Mouse (Mus musculus): ENCODE data around the gene Hoxd13. TPM values are rescaled to one million over a fixed set of nuclear protein-coding genes. Genes with fewer than 3 reads are reported as not detected.

Gene Hoxd13
- total RNA-seq, 2 experiments from 2014 or later = not detected

DNA sequence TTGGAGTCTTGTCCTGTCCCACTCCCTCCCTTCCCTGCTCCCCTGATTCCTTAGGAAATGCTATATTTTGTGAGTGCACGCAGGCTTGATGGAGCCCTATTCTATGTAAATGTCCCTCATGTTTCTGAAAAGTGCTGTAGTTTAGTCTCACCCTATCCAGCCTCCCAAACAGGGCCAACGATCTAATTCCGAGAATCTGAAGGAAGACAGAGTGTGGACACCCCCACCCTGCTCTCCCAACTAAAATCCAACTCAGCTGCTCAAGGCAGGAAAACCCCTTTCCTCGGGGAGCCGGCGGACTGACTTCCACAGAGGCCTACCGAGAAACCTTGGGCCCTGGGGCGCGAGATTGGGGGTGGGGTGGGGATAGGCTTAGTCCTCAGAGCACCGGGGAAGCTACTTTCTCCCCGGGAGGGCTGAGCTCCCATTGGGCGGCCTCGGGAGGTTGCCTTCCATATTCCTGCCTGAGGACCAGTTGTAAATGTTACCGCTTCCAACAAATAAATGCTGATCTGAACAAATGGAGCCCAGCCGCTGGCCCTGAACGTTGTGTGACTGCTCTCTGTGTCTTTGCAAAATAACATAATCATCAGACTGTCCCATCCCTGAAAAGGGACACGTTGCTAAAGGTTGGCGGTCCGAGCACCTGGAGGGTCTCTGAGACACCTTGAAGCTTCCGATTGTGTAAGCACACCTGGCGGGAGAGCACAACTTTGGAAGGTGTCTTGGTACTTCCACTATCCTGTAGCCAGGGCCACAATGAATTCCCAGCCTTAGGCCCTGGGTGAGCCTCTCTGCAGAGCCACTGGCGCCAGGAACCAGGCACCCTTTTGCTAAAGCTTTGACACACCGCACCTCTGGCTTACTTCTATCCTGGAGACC is 31.8 kb downstream of the Hoxd13 start:
- DNase-seq (ENCODE audit: low spot score in 2 of 2) = no peak
- intact Hi-C loops (cut with DNase I) = loop anchor here (2.0 to 5.0 kb wide), 5 partner anchors 43 to 889 kb away; partner anchors contain the start of gene Evx2

DNA sequence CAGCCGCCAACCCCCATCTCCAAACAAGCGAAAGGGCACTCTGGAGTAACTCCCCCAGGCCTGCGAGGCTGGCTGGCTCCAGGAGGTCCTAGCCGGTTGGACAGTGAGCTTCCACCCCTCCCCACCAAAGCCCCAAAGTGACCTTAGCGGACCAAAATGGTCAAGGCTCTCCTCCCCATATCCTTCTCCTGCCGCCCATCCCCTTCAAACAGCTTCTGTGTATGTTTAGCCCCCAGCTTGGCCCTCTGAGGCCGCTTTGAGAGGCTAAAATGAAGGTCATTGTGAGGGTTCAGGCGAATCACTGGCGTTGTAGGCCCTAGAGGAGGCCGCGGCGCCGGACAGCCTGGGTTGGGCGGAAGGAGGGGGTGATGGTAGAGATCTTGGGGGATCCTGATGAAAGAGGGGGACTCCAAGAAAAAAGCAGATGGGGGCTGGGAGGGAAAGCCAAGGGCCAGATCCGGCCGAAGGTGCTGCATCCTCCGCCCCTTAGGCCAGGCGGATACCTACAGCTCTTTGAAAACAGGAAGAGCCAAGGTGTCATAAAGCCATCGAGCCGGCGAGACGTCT is 32.5 kb downstream of the Hoxd13 start:
- no peak for DNase-seq (ENCODE audit: low spot score in 2 of 2)
- intact Hi-C loops (cut with DNase I) = loop anchor here (2.0 to 5.0 kb wide), 4 partner anchors 262 to 888 kb away; no protein-coding TSS in a partner anchor

DNA sequence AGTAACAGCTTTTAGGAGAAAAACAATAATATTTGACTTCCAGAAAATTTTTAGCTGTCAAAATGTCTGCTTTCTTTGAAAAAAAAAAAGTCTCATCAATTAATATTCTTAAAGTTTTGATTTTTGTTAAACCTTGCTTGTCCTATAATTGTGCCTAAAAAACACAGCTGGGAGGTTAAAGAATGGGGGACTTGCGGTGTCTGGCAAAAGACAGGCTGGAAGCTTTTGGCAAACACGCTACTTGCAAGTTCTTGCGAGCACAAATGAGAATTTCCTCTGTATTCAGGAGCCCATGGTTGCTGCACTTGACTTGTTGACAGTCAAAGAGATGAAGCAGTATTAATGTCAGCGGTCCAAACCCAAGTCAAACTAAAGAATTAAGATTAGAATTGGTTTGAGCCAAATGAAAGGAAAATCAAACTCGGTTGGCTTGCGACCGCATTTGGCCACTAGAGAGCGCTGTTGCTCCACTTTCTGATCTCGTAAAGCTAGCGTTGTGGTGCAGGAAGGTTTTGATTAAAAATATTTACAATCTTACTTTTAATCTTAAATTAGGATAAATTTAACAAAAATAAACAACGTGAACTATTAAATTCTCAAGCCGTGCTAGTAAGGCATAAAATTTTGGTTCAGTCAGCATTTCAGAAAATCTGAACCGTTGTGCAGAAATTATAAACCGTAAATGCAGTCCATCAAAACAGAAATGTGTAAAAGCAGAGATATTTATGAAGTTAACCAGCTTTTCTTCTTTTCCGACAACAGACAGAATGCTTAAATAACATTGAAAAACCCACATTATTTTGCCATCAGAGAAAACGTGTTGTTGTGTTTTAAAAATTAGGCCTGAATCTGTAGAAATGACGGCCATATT is 34.1 kb downstream of the Hoxd13 start:
- intact Hi-C loops (cut with DNase I) = loop anchor here (2.0 to 5.0 kb wide), 5 partner anchors 260 to 887 kb away; no protein-coding TSS in a partner anchor
- peak; percentile 72 to 87 for DNase-seq (ENCODE audit: low spot score in 2 of 2)

DNA sequence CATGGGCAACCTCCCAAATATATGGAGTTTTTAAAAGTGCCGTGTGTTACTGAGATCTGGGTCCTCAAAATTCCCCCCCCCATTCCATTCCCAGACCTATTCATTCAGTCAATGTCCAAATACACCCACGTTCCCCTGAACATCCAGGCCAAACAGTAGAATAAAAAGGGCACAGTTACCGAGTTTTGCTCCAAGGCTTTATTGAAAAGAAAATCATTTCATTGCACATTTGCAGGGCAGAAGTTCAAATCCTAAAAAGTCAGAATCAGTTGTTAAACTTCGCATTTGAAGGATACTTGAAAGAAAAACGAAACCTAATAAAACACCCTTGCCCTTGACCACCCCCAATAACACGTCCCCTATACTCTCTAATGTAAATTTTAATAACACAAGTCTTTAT is 34.7 kb downstream of the Hoxd13 start:
- DNase-seq (ENCODE audit: low spot score in 2 of 2) = no peak
- intact Hi-C loops (cut with DNase I) = loop anchor here (2.0 to 5.0 kb wide), 4 partner anchors 259 to 610 kb away; no protein-coding TSS in a partner anchor

DNA sequence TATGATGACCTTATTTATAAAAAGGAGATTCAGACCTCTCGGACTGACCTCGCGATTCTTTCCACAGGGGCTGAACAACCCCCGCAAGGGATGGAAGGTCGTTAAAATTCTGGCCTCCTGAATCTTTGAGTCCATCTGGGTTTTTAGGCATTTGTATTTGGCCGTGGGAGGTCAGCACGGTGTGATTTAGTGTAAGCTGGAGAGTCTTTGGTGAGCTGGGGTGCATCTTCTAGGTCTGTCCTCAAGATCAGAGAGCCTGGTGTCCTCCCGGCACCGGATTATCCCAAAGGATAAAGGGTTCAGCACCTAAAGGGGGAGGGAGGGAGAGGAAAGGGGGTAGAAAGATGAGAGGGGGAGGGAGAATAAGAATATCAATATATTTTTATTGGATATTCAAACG is 35.2 kb downstream of the Hoxd13 start:
- intact Hi-C loops (cut with DNase I) = loop anchor here (2.0 to 5.0 kb wide), 4 partner anchors 259 to 609 kb away; no protein-coding TSS in a partner anchor
- DNase-seq (ENCODE audit: low spot score in 2 of 2) = no peak

DNA sequence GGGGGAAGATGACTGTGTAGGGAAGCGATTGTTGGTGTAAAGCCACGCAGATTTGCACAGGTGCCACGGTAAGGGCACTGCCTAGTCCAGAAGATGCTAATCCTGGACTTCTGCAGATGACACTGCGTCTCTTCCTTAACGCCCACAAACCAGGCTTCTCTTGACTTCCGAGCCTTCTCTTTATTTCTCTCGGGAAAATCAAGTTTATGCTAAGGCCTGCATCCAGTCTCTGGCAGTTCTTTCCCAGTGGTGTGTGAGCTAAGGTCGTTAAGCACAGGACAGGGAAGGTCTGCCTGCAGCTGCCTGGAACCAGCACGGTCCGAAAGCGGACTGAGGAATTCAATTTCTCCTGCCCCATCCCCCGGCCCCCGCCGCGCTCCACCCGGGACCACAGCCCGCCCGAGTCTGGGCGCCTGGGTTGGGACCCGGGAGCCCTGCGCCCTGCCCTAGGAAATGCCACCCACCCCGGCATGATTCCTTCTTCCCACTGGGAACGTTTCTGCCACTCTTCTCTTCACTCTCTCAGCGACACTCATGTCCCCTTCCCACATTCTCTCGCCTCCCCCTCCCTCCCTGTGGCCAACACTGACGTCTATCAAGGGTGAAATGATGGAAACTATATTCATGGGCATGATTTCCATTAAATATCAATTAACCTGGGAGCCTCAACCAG is 35.7 kb downstream of the Hoxd13 start:
- no peak for DNase-seq (ENCODE audit: low spot score in 2 of 2)
- intact Hi-C loops (cut with DNase I) = loop anchor here (2.0 to 5.0 kb wide), 4 partner anchors 258 to 609 kb away; no protein-coding TSS in a partner anchor

DNA sequence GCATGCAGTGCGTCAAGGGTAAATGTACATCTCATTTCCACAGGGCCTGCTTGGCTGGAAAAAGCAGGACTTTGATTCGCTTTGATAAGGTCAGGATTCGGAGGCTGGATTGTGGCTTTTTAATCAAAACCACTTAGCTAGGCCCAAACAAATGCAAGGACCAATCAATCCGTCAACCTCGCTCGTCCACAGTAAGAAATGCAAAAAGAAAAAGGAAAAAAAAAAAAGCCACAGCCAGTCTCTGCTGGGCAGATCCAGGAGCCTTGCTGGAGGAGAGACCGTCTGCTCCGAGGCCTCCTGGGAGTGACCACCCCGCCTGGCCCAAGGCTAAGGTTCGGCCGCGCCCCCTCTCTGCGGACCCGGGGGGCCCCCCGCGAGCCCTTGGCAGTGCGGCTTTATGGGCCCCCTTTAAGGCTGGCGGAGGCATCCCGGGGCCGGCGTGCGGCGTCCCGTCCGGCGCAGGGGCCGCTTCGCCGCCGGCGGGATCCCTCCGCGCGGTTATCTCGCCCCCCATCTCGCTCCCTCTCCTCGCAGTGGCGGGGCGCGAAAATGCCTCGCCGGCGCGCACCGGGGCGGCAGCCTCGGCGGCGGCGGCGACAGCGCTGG is 36.4 kb downstream of the Hoxd13 start, which contains the start of gene Hoxd8:
Hoxd8 (plus strand) TSS at position 223 of the 606 bp plus-strand sequence.
- intact Hi-C loops (cut with DNase I) = loop anchor here (5.0 kb wide), 3 partner anchors 258 to 433 kb away; no protein-coding TSS in a partner anchor
- DNase-seq (ENCODE audit: low spot score in 2 of 2) = no peak

DNA sequence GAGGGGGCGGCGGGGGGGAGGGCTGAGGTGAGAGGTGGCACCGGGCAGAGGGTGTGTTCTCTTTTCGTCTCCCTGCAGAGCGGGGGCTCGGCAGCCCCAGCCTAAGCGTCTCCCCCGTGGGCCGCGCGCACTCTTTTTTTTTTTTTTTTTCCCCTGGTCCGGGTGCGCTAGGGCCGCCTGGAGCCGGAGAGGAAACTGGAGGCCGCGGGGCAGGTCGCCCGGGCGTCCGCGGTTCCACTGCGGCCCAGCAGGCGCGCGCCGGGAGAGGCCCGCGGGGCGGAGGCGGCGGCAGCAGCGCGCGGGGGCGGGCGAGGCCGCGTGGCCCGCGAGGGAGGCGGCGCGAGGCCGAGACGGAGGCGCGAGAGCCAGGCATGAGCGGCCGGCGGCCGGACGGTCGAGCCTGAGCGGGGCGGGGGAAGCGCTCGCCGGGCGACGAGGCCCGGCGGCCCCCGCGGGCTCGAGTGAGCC is 36.9 kb downstream of the Hoxd13 start:
- no peak for DNase-seq (ENCODE audit: low spot score in 2 of 2)
- intact Hi-C loops (cut with DNase I) = loop anchor here (5.0 kb wide), 3 partner anchors 257 to 432 kb away; no protein-coding TSS in a partner anchor

DNA sequence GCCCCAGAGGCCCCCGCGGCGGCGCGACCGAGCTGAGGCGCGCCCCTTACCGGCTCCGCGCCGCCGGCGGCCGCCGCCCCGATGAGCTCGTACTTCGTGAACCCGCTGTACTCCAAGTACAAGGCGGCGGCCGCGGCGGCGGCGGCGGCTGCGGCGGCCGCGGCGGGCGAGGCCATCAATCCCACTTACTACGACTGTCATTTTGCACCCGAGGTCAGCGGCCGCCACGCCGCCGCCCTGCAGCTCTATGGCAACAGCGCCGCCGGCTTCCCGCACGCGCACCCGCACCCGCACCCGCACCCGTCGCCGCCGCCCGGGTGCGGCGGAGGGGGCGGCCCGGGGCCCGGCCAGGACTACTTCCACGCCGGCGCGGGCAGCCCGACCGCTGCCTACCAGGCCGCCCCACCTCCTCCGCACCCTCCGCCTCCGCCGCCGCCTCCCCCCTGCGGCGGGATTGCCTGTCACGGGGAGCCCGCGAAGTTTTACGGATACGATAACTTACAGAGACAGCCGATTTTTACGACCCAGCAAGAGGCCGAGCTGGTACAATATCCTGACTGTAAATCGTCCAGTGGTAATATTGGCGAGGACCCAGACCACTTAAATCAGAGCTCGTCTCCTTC is 37.5 kb downstream of the Hoxd13 start:
- intact Hi-C loops (cut with DNase I) = no loop called here
- no peak for DNase-seq (ENCODE audit: low spot score in 2 of 2)

DNA sequence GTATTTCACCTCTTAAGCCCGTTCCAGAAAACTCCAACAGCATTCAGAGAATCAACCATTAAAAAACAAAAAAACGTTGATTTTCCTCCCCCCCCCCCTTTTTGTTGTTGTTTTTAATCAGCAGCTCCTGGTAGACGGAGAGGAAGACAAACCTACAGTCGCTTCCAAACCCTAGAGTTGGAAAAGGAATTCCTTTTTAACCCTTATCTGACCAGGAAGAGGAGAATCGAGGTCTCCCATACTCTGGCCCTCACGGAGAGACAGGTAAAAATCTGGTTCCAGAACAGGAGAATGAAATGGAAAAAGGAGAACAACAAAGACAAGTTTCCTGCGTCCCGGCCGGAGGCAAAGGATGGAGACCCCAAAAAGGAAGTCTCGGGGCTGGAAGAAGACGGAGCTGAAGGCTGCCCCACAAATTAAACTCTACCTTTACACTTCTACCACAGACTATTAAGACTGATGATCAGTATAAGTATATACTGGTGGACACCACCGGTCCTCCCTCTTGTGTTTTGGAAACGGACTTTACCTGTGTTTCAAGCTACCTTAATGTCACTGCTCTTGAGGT is 38.4 kb downstream of the Hoxd13 start:
- intact Hi-C loops (cut with DNase I) = no loop called here
- no peak for DNase-seq (ENCODE audit: low spot score in 2 of 2)

DNA sequence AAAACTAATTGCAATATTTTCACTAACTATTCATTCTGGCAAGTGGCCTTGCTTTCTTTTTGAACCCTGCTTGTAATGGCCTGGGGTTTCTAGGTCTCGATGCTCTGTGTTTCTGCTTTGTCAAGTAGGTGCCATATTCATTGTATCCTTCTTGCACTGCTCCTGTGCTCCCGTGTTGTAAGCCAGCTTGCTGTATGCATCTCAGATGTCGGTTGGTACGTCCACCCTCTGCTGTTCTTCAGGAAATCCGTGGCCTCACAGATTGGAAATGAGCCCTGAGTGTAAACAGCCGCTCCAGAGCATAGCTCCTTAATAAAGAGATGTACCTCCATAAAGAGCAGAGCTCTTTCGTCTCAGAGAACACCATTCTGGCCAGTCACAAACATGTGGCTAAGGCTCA is 39.5 kb downstream of the Hoxd13 start:
- intact Hi-C loops (cut with DNase I) = no loop called here

DNA sequence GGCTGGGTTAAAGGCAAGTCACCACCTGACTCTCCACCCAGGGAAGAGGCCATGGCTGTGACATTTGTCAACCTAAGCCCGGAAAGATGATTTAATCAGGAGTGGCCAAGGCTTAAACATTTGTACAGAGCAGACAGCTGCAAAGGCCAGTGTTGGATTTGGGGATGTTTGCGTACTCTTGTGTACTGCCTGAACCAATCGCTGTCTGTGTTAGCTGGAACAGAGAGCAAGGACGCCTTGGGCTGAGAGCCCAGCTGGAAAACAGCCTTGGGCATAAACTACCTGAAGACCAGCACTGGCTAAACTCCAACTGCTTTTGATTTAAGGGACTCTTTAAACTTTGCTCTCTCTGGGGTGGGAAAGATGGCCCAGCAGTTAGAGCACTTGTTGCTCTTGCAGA is 40.6 kb downstream of the Hoxd13 start:
- intact Hi-C loops (cut with DNase I) = no loop called here
- DNase-seq (ENCODE audit: low spot score in 2 of 2) = no peak

More for the DNA sequence above, 39.5 kb downstream of the Hoxd13 start:
- DNase-seq (ENCODE audit: low spot score in 2 of 2) = no peak

DNA sequence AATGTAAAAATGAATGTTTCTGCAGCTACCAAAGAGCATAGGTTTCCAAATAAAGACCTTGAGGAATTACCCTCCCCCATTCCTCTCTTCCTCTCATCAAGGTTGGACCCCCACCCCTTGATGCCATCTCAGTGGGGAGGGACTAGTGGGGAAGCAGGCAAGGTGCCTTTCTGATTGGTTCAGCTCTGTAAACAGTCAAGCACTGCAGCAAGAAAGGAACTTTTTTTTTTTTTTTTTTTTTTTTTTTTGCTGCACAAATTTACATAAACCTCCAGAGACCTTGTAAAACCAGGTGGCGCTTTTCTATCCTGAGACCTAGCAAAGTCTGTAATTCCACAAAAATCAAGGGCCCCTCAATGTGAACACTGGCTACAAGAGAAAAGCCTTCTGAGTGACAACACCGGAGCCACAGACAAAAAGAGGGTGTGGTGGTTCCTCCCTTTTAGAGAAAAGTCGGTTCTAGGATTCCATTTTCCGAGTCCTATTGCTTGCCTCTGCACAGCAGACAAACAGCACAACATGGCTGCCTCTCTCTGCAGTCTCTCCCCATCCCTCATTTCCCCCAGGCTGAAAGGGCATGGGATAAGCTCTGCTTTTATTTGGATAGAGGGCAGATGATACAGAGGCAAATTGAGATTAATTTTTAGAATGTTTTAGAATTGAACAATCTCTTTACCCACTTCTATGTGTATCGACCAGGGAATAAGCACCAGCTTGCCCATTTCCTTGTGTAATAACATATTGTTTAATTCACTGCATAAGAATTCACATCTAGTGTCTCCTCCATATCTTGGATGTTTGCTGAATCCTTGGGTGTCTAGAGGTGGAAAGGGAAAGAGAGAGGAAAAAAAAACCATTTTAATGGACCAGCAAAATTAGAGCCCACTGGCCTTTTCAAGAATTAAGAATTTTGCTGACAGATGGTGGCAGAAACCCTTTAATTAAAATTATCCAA is 41.6 kb downstream of the Hoxd13 start:
- intact Hi-C loops (cut with DNase I) = no loop called here
- no peak for DNase-seq (ENCODE audit: low spot score in 2 of 2)

DNA sequence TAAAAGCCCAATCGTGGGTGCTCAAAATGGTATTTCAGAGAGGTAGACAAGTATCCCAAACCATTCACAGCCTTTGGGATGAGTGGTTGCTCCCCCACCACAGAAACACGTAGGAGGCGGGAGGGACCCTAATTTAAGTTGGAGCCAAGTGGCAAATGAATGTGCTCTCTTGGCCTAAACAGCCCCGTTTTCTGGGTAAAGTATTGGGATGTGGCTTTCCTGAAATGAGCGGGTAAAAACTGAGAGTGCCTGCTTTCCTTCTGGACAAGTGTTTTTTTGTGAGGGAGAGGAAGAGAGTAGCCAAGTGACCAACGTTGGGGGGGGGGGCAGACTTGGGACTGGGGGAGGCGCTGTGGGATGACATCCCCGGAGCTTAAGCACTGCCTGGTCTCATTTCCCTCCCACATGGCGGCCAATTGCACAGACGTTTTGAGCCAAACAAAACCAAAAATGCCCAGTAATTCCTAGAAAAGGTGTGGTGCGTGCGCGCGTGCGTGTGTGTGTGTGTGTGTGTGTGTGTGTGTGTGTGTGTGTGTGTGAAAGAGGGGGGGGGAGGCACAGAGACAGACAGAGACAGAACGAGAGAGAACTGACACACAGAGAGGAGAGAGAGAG is 42.9 kb downstream of the Hoxd13 start:
- intact Hi-C loops (cut with DNase I) = no loop called here
- no peak for DNase-seq (ENCODE audit: low spot score in 2 of 2)

DNA sequence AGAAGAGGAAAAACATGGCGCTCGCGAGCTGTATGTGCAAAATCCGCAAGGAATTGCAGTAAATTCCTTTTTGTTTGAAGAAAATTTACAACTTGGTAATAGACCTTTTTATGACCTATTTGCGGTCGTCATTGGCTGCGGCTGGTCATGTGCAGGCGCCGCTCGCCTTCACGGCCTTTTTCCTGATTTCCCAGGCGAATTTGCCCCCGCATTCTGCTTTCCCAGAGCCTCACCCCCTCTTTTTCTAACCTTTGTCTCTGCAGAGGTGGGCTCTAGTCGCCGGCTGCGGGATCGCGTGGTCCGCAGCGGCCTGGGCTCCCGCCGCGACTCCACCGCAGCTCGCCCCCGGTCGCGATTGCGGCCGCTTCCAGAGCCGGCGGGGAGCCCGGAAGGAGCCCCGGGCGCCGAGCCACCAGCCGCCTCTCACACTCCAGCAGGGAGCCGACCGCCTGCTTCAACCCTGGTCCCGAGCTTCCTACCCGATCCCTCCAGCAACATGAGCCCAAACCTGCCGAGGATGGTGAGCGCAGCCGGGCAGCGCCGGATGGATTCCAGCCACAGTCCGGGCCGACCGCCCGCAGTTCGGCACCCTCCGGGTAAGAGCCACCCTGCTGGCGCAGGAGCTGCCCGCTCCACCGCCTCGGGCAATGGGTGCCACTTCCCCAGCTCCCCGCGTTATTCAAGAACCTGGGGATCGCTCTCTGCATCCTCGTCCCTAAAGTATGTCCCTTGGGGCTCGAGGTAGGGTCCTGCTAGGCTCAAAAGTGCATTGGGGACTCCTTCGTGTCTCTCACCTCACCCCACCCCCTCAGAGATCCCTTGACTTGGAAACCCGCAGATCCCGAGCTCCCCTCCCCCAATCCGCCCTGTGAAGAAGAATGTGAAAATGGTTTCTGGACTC is 43.9 kb downstream of the Hoxd13 start, which contains the start of the genes Hoxd3 and Hoxd4:
Hoxd3 (plus strand) TSS at position 207 of the 901 bp plus-strand sequence.
Hoxd4 (plus strand) TSS at position 209 of the 901 bp plus-strand sequence.
- DNase-seq (ENCODE audit: low spot score in 2 of 2) = no peak
- intact Hi-C loops (cut with DNase I) = no loop called here

Data from left cerebral cortex, postnatal 14 days (tissue).